Mouse (Mus musculus) kidney, adult 18-20 months (tissue): ENCODE measurements around the gene 1700015F17Rik.

Experiments
- DNase-seq: peaks from one replicate; pipeline ENCODE4 v3.0.0; 2021

1700015F17Rik gene

DNA sequence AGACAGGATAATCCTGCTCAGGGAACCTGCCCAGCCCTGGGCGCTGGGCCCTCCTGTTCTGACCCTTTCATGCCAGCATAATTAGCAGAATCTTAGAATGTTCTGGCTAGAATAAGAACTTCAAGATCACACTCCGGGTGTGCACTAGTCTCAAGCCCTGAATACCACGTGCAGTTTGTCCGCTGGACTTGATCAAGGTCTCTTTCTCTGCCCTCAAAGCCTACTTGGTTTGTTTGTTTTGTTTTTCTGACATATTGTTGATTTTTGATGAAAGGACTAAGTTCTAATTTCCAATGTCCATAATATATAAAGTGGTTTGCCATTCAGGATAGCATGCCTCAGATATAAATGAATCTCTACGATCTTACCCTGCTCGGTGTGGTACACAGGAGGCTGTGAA is at the start of gene 1700015F17Rik:
TSS of gene 1700015F17Rik (minus strand) at position 101 of the 400 bp plus-strand sequence.
- DNase-seq, result no peak

DNA sequence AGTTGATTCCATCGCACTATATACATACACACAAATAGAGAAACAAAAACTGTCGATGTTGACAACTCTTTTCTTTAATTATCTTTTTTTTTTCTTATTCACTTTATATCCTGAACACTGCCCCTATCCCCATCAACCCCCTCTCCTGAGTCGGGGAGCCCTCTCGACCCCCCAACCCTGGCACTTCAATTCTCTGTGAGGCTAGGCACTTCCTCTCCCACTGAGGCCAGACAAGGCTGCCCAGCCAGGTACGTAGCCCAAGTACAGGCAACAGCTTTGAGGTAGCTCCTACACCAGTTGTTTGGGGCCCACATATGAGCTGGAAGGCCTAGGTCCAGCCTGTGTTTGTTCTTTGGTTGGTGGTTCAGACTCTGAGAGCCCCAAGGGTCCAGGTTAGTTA is 36.5 kb upstream of the 1700015F17Rik start:
- DNase-seq, result no peak

DNA sequence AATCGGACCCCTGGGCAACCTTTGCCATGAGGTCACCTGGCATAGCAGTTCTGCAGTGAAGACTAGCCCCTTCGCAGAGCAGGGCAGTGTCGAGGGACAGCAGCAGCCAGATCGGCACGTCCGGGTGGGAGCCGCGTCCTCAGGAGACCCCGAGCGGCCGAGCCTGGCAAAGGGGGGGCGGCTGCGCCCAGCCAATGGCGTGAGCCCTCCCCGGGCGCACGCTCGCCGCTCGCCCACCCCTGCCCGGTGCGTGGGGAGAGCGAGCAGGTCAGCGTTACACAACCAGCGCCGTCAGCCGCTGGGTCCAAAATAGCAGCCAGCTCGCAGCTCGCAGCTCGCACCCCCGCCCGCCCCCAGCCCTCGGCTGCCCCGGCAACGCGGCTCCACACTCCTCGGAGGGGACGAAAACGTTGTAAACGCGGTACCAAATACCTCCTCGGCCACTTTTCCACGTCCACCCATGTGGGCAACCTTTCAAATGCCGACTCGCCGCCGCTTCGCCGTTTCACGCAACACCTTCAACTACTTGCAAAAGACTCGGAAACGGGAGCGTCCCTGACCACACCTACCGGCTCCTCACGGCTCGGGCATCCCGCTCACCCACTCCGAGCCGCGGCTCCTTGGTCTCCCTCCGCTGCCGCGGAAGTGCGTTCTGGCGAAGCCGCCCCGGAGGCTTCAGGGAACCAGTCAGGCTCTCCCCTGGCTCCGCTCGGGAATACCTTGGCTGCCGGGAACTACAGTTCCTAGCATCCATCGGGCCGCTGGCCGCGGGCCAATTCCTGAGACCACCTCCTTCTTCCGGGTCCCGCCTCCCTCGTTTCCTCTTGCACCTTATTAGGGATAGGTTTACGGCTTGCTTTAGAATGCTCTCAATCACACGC is 35.5 kb upstream of the 1700015F17Rik start, which contains the start of gene Cldn12:
TSS of gene Cldn12 (minus strand) at position 763 of the 881 bp plus-strand sequence.
- DNase-seq, result peak; percentile 96

DNA sequence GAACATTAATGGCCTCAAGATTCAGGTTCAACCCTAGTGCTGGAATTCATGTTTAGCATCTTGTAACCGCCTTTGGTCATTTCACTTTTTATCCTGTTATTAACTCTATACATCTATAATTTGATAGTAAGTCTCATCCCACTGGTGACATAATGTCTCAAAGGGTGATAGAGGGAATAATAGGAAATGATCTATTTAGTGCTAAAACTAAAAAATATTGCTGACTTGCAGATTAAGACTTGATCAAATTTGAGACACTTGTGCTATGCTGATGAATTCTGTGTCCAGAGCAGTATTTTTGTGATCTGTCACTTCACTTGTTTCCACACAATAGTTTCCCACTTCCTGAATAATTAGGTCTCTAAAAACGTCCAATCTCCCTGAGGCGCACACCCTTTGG is 32.5 kb upstream of the 1700015F17Rik start:
- no peak for DNase-seq

DNA sequence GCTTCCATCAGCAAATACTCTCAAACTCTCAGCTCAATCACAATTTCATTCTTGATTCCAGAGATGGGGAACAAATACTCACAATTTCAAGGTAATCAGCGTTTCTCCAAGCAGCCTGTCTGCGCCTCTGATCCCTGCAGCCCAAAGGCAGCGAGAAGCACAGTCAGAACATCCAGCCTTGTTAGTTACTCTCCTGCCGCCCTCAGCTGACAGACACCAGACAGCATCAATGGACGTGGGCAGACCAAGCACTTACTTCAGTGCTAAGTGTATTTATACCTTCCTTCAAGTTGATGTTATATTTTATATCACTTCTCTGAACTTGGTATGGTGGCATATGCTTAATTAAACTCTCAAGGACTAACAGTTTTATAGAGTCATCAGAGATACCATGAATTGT is 32.0 kb upstream of the 1700015F17Rik start:
- DNase-seq, result no peak

DNA sequence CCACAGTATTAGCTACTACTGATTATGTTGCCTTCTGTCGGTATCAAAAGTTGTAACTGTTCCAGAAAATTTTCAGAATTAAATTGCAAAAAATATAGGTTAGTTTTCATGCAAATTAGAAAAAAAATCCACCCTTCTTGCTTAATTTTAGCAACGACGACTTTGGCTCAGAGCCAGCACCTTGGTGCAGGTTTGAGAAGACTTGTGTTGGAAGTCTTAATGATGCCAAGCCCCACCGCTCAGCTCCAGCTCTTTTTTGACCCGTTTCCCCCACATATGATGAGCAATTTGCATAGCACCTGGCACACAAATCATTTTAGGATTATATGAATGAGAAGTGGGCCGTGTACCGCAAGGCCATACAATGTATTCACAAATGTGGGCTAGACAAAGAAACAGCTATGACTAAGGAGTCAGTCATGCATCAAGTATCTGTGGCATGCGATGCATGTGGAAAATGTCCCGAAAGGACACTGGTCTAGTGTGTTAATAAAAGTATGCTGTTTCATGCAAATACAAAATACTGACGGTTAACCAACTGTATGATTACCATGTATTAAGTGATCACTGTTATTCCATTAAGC is 31.5 kb upstream of the 1700015F17Rik start:
- DNase-seq, result no peak

DNA sequence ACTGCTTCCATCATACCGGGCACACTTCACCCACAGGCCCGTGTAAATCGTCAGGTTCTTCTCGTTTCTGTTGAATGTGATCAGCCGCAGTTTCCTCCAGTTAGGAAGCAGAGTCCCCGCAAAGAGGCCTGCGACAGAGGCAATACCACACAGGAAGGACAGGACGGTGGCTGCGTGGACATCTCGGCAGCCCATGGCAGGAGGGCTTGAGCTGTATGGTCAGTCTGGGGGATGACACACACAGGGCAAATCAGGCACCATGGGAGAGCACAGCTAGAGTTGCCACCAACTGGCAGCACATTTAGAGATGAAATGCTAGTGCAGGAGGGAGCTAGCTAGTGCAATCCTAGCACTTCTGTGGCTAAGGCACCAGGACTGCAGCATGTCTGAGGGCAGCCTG is 29.3 kb upstream of the 1700015F17Rik start:
- no peak for DNase-seq

DNA sequence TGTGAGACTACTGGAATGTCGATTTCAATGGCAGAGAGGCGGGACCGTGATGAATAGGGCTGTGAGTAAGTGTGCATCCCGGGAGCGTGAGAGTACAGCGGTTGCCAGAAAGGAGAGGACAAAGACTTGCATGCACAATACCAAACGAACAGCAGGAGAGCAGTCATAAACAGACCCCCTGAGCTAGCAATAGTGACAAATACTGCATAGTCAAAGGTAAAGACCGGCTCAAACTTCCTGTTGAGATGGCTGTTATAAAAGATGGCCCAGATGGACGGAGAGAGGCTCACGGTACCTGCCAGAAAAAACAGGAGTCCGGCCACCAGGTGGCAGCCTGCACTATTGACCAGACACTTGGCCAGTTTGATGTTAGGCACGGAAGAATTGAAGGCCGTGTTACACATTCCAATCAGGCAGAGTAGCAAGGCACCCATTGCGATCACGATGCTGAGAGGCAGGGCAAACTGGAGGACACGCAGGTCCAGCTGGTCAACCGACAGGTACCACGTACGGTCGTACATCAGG is 28.8 kb upstream of the 1700015F17Rik start:
- DNase-seq, result peak; percentile 82

DNA sequence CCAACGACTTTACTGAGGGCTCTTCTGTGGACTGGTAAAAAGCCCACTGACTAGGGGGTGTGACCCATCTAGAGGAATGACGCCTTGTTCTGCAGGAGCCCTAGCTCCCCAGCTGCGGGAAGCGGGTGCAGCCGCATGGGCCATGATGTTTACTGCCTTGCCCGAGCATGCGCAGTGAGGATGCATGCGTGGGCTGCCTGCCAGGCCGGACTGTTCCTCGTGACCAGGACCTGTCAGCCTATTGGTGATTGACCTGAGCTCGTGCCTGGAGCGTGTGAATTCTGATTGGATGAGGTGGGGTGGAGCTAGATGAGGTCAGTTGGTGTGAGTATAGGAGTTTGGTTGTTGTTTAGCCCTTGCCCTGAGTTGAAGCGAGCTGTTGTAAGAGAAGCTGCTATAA is 25.5 kb upstream of the 1700015F17Rik start:
- no peak for DNase-seq

DNA sequence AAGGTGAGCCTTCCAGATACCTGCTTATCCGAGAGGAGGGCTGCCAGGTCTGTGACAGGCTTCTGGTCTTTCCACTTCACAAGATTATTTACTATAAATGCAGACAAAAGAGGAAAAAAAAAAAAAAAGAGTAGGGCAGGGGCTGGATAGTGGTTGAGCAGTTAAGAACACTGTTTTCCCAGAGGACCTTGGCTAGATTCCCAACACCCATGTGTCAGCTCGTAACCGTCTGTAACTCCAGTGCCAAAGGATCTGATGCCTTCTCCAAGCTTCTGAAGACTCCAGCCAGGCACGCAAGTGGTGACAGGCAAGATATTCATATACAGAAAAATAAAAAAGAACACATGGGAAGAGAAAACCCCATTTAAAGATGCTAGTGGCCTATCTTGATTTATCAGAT is 24.4 kb upstream of the 1700015F17Rik start:
- no peak for DNase-seq

DNA sequence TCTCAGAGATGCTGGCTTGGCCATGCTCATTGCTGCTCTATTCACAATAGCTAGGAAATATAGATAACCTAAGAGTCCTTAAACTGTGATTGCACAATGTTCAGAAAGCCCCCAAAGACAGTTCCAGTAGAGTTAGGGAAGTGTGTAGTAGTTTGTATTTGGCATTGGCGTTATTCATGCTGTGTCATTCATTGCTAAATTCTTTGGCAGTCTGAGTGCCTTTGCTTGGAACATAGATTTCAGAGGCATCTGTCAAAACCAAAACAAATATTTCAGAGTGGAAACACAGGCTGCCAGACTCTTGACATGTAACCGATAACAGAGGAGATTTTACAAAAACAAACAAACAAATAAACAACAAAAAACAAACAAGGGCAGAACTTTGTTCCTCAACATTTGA is 22.6 kb upstream of the 1700015F17Rik start:
- DNase-seq, result no peak

DNA sequence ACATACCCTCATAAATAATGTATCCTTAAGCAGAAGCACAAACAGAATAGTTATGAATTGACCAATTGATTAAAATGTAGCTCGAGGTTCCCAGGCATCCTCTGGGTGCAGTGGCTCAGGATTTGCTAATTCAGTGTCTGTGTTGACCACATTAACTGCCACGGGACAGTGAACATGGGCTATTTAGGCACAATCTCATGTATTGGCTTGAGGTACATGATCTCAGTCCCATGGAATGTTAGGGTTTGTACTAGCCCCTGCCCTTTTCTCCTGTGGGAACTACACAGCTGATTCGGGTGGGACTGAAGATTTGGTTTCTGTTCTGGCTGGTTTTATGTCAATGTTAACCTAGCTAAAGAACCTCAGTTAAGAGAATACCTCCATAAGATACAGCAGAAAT is 17.4 kb upstream of the 1700015F17Rik start:
- DNase-seq, result no peak

DNA sequence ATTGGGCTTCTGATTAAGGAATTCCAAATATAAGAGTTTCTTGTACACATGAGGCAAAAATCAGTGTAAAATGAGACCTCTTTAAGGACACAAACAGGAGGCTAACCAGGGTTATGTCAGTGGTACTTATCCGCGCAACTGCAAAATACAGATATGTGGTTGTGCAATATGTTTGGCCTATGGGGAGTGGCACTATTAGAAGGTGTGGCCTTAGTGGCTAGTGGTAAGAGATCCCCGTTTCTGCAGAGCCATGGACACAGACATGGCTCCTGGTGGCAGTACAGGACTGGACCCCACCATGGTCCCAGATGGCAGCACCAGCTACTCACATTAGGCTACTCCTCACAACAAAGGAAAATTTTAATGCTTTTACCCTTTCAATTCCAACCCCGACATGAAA is 16.1 kb upstream of the 1700015F17Rik start:
- DNase-seq, result no peak

DNA sequence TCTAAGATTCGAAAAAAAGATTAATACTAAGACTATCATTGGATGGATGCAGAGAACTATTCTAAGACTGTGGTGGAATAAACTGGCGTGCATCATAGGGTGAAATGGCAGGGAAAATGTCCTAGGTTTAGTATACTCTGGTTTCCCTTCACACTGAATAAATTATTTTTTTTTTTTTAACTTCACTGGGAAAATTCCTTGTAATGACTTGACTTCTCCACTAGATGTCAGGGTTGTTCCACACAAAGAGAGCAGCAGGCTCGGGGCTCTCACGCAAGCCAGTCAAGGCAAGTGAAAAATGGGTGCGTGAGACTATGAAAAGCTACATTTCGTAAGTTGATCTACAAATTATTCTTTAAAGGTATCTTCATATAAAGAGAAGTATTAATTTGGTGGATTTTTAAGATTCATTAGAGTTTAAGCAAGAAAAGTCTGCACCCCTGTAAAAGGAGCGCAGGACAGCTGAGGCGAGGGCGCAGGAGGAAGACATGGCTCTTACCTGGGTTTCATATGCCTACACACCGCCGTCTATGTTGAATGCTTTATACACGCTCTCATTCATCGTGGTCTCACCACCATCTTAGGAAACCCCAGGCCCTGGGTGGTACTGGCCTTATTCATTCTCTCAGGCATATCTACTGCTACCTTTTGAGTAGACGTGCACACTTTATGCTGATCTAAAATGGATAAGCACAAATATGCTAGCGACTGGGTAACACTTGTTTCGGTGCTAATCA is 15.5 kb upstream of the 1700015F17Rik start:
- no peak for DNase-seq

DNA sequence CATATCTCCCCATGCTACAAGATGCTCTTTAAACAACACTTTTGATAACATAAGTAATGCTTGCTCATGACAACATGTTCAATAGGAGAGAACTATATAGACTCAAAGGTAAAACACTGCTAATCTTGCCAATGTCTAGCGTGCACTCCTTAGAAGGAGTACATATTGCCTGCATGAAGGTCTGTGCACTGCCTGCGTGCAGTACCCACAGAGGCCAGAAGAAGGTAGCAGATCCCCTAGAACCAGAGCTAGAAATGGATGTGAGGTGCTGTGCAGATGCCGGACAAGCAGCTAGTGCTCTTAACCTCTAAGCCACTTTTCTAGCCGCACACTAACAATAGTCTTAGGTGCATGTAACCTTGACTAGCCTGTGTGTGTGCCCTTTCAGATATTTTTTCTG is 13.2 kb upstream of the 1700015F17Rik start:
- no peak for DNase-seq

DNA sequence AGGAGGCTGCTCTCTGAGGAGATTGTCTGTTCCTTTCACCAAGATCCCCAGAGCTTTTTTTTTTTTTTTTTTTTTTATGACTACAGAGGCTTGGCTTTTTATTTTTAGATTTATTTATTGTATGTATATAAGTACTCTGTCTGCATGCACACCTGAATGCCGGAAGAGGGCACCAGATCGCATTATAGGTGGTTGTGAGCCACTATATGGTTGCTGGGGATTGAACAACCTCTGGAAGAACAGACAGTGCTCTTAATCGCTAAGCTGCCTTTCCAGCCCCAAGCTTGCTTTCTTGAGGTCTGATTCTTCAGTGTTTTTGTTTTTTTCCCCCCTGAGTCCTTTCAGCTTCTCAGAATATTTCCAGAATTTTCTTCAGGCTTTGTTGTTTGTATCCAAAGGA is 7.1 kb upstream of the 1700015F17Rik start:
- no peak for DNase-seq

DNA sequence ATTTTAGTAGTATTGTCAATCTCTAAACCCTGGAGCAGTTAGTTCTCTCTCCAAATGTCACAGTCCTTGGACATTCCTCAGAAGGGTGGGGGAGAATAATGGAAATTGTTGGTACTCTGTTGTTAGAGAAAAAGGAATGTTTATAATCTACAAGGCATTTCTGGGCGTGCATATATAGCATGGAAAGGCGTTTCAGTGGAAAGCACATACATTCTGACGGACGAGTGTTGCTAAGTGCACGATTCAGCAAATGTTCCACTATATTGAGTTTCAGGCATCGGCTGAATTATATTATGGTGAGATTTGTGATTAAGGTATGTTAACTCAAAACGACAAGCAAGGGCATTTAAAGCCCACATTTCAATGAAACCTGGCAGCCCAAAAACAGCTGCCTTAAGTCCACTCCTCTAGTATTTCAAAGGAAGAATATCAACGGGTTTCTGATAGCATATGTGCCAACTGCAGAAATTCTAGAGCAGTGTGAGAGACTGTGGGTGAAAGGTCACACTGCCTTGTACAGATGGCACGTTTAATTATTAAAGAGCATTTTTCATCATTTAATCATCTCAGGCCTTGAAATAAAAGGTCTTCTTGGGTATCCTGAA is 4.4 kb upstream of the 1700015F17Rik start:
- DNase-seq, result no peak

DNA sequence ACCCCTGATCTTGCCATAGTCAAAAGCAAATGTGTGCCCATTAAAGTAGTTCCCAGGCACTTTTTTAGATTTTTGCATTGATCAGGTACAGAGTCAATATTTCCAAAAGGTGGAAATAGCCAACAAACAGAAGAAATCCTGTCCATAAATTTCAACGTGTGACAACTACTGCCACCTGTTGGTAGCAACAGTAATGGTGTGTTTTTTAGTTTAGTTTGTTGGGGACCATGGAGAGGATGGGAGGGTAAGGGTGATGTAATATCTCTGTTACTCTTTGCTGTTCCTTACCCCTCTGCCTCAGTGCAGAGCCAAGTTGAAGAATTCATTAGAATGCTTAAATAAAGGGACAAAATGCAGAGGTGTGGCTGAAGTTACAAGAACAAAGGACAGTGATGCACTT is 2.7 kb upstream of the 1700015F17Rik start:
- no peak for DNase-seq

DNA sequence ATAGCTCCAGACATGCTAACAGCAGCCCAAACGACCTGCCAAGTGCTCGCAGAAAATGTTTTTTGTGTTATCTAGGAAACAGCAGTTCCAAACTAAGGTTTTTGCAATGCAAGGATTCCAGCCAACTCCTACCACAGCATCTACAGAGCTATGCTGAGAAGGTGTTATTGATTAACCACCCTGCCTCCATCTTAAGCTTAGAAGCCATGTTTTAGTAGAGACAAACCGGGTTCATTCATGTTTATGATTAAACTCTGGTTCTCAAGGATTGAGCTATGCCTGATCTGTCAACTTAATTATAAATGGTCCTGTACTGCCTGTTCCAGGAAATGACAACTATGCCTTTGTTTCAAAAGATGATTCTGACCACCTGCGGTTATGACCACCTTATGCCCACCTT is 2.8 kb downstream of the 1700015F17Rik start:
- no peak for DNase-seq

DNA sequence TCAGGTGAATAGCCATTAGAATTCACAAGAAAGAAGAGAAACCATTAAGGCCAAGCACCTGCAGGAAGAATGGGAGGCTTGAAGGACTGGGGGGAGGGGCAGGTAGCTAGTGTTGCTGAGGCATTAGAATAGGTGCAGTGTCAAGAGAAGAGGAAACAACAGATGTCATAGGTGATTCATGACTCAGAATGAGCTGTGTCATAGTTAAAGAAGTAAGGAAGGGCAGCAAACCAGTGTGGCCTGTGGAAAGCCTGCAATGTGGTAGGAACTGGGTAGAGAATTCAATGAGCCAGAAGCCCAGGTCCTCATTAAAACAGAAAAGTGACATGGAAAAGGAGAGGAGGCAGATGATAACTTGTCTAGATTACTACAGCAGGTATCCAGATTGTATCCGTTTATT is 13.7 kb downstream of the 1700015F17Rik start:
- no peak for DNase-seq

DNA sequence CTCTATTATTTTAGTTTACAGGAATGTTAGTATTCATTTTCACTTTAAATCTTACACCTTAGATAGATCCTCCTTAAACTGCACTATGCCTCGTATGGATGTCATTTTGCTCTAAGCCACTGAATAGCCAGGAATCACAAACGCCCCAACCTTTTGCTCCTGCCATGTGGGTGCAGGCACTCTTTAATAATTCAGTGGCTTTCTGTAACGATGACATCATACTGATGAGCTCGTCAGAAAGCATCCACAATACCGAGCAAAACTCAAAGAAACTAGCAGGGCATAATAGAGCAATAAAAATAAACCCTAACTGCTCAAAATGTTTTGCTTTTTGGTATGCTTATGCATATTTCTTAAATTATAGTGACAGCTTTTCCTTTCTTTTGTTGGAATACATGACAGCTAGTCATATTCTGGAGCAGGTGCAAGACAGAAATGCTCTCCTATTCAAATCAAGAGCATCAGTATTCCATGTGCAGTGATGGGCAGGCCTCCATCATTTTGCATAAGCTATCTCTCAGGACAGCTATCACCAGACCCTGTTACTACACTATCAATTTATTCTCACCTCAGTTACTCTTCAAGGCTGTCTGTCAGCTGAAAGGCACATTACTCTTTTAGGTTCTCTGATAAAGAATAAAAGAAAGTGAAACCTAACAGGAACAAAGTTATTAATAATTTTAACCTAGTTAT is 47.1 kb downstream of the 1700015F17Rik start:
- DNase-seq, result no peak

DNA sequence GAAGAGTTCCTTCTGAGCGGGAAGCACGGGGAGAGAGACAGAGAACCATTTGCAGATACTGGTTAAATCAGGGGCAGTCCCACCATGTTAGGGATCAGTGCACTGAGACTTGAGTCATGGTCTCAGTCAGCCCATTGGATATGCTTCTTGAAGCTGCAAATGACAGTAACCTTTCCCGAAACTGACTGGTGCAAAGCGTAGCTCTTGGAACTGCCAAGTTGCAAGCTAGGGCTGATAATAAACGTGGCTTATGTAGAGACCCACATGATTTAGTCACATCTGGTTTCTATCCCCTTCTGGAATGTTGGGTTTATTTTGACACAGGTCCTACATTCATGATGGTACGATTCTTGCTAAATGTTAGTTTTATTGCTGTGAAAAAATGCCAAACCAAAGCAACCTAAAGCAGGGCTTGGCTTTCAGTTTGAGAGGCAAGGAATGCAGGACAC is 55.2 kb downstream of the 1700015F17Rik start:
- DNase-seq, result no peak
